Mouse (Mus musculus): ENCODE data around the gene Dtx4. TPM values are rescaled to one million over a fixed set of nuclear protein-coding genes. Genes with fewer than 3 reads are reported as not detected.
A peak's percentile ranks its signal among the peaks of the same experiment; 100 is the strongest.

Gene Dtx4
- total RNA-seq, 2 experiments from 2014 or later: 38.9 to 41.4 TPM

- no peak for ATAC-seq (replicated peaks; ENCODE audit: poor library complexity)
Measured at GRCm38 (mm10) chr19:12494972-12495535, 6.2 kb downstream of the Dtx4 start.

DNA sequence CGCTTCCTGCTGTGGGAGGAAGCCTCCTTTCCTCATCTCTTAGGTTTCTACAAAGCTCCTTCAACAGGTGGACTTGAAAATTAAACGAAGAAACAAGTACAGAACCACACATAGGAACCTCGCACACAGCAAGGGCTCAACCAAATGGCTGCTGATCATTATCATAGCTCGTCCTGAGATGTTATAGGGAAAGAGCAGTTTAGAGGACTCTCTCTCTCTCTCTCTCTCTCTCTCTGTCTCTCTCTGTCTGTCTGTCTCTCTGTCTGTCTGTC, 7.1 kb downstream of the Dtx4 start:
- no peak for ATAC-seq (replicated peaks; ENCODE audit: poor library complexity)

GRCm38 (mm10) chr19:12493453-12494186, 7.6 kb downstream of the Dtx4 start:
- ATAC-seq (replicated peaks; ENCODE audit: poor library complexity): no peak

- ATAC-seq (replicated peaks; ENCODE audit: poor library complexity): no peak
Measured at GRCm38 (mm10) chr19:12491636-12492035, 9.6 kb downstream of the Dtx4 start.

- ATAC-seq (replicated peaks; ENCODE audit: poor library complexity): no peak
Measured at GRCm38 (mm10) chr19:12489675-12490570, 11.3 kb downstream of the Dtx4 start.

- ATAC-seq (replicated peaks; ENCODE audit: poor library complexity): no peak
Measured at GRCm38 (mm10) chr19:12488969-12489674, 12.1 kb downstream of the Dtx4 start.

GRCm38 (mm10) chr19:12488205-12488966, 12.9 kb downstream of the Dtx4 start:
- peak; percentile 89 for ATAC-seq (replicated peaks; ENCODE audit: poor library complexity)

GRCm38 (mm10) chr19:12487511-12488204, 13.6 kb downstream of the Dtx4 start:
- ATAC-seq (replicated peaks; ENCODE audit: poor library complexity): no peak; the same call in none of the 2 replicates

DNA sequence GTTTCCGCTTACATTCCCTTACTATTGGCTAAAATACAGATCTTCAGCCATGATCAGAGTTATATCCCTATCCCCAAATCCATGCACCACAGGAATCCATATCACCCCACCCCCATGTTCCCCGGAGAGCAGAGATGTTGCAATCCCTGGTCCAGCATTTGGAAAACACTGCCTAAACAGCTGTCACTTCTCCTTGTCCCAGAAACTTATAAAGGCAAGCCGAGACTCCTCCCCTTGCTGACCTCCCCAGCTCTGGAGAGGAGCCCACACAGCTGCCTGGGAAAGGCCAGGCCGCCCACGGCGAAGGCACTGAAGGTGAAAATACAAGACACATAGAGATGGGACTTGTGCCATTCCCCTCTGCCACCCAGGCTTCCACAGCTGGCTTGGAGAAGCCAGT, 14.4 kb downstream of the Dtx4 start:
- no peak for ATAC-seq (replicated peaks; ENCODE audit: poor library complexity)

GRCm38 (mm10) chr19:12485631-12486030, 15.6 kb downstream of the Dtx4 start:
- no peak for ATAC-seq (replicated peaks; ENCODE audit: poor library complexity)

DNA sequence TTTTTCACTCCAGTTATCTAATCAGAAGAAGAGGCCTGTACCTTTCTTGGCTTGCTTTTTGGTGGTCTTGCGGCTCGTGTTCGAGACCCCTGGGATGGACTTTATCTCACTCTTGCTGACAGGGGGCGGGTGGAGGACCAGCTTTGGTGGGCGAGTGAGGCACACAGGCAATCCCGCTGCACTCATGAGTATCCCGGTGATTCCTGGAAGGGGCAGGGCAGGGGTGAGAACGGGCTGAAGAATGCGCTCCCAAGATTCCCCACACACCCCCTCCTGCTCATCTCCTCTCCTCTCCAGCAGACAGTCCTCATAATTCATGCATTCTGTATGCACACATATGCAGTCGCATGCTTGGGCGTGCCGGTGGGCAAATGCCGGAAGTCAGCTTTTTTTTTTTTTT, 16.0 kb downstream of the Dtx4 start:
- ATAC-seq (replicated peaks; ENCODE audit: poor library complexity): no peak

DNA sequence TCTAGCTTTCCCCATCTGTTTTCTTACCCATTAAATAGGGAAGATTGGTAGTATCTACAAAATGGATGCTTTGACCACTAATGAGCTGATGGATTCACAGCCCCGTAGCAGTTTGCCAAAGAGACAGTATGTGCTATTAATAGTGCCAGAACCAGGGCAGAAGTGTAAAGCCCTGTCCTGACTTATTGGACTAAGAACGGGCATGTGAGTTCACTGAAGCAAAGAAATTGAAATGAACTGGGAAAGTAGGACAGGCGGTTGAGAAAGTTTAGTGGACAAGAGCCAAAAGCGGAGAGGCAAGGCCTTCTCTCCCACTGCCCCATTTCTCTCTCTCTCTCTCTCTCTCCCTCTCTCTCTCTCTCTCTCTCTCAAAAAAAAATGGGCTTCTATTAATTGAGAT, 17.0 kb downstream of the Dtx4 start:
- ATAC-seq (replicated peaks; ENCODE audit: poor library complexity): no peak

DNA sequence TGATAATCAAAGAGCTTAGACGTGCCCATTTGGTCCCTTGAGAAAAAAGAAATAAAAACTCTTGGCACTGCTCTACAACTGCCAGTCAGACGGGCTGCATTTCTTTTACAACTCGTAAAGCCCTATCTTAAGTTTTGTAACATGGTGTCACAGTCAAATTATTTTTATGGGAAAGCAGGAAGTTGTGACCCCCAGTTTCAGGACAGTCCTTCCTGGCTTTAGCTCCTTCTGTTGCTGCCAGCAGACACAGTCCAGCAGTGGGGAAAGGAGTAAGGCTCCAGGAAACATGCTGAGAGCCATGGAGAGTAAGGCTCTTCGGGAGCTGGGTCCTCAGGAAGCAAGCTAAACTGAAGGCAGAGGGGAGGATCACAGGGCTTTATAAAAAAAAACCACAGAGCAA, 17.5 kb downstream of the Dtx4 start:
- ATAC-seq (replicated peaks; ENCODE audit: poor library complexity): no peak

DNA sequence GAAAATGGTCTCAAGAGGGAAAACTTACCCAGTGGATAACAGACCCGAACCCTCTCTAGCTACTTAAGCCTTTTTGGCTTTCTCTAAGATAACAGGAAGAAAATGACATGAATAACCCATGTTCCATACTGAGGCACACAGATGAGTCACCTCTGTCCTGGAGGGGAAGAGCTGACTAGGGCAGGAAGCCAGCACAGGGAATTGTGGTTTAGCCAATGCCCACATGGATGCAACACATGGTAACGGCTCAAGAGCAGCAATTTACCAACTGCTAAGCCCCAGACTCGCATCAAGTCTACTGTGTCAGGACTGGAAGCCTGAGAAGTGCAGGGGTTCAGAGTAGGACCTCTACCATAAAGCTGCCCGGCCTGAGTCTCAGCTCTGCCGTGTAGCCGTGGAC, 22.9 kb downstream of the Dtx4 start:
- ATAC-seq (replicated peaks; ENCODE audit: poor library complexity): peak; percentile 81

GRCm38 (mm10) chr19:12476721-12477270, 24.5 kb downstream of the Dtx4 start:
- ATAC-seq (replicated peaks; ENCODE audit: poor library complexity): no peak

DNA sequence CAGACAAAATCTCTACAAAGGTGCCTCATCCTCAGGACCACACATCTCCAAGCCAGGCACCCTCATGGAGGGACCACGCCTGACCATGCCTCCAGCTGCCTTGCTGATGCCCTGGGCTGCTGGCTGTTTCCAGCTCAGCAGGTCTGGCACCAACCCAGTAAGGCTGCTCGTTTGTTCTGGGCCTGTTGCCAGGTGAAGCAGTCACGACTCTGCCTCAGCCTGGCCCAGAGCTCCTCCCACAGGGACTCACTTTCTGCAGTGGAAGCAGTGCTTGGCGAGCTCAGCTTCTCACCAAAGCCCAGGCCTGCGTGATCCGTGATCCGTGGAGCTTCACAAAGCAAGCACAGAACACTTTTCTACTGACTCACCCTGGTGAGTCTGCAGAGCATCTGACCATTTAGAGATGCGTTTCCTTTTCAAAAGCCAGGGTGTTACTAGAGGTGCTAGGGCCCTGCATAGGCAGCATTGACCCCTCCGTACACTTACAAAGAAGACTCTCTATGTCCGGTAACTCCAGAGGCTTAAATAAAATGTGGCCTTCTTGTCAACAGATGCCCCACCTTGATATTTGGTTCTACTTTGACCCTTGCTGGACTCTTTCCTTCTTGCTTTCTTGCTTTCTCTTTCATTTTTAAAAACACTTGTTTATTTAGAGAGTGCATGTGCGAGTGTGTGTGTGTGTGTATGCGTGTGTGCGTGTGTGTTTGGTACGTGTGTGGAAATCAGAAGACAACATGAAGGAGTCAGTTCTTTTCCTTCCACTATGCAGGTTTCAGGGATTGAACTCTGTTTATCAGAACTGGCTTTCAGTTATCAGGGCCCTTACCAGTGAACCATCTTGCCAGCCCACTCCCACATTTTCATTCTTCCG, 25.6 kb downstream of the Dtx4 start:
- ATAC-seq (replicated peaks; ENCODE audit: poor library complexity): peak; percentile 79

- ATAC-seq (replicated peaks; ENCODE audit: poor library complexity): no peak
Measured at GRCm38 (mm10) chr19:12473951-12474350, 27.3 kb downstream of the Dtx4 start.

DNA sequence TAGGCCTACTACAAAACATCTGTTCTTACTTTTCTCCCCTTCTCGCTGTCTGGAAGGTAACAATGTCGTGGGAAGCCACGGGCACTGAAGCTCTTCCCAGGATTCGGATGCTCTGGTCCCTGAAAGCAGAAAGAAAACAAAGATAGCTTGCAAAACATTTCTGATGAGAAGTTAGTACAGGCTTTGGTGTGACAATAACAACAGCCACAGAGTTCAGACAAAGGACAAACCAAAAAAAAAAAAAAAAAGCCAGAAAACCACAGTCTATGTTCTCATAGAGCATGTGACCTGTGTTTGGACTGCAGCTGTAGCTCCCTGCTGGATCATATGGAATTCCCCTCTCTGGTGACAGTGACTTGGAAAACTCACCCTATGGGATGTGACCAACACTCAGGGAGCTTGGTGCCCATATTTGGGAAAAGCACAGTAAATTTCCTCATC, 28.0 kb downstream of the Dtx4 start:
- no peak for ATAC-seq (replicated peaks; ENCODE audit: poor library complexity)
